Mouse (Mus musculus): ENCODE results near the gene Colca2.
A peak's percentile ranks its signal among the peaks of the same experiment; 100 is the strongest.

Colca2 gene

GRCm38 (mm10) chr9:51278500-51279381, at the start of gene Colca2:
Colca2 (minus strand) TSS chr9:51278569.
- DNase-seq (ENCODE audit: low read depth), result peak; percentile 45

DNA sequence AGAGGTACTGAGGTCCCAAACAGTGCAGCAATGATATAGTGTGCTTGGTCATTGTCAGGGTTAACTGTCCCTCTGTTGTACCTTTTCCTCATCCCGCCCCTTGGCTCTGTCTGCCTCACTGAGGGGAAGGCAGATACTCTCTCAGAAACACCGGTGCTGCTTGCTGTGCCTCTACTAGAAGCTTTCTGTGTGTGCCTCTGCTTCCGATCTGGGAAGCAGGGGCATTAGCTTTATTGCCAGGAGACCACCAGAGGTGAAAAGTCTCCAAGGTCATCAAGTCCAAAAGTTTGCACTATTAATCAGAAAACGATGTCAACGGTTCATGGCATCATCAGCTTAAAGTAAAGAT, 49.2 kb upstream of the Colca2 start:
- no peak for DNase-seq (ENCODE audit: low read depth)

GRCm38 (mm10) chr9:51326619-51327554, 48.5 kb upstream of the Colca2 start:
- no peak for DNase-seq (ENCODE audit: low read depth)

- DNase-seq (ENCODE audit: low read depth), result no peak
Measured at GRCm38 (mm10) chr9:51324406-51325065, 46.2 kb upstream of the Colca2 start.

DNA sequence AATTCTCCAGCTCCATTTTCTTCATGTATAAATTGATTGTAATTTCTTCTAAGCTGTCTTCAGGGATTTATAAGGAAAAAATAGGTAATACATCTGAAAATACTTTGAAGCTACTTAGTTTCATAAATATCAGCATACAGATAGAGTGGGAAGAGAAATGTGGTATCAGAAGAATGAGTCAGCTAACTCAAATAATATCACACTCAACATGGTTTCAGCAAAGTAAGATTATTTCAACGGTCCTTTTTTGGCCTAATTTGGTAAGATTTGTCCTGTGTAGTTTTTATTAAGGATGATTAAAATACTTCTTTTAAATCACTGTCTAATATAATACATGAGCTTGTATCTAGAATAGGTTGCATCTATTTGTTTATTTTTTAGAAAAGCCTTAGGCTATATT, 41.7 kb upstream of the Colca2 start:
- no peak for DNase-seq (ENCODE audit: low read depth)

GRCm38 (mm10) chr9:51318246-51318645, 39.9 kb upstream of the Colca2 start:
- DNase-seq (ENCODE audit: low read depth), result no peak

DNA sequence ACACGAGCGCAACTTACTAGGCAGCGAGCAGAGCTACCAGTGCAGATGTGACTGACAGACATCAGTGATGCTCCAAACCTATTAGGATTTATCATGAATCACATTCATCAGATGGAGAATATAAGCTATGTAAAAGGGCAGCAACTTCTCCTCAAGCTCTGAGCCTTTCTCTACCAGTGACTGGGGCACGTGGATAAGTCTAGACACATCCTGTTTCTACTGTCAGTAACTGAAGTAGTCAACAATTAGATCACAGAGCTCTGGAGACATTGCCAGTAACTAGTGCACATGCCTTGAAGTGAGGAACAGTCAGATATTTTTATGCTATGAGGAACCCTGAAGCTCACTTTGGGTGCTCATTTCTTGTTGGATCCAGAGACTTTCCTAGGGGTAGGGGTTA, 39.0 kb upstream of the Colca2 start:
- no peak for DNase-seq (ENCODE audit: low read depth)

- DNase-seq (ENCODE audit: low read depth), result no peak
Measured at GRCm38 (mm10) chr9:51315402-51316063, 37.2 kb upstream of the Colca2 start.

- DNase-seq (ENCODE audit: low read depth), result no peak
Measured at GRCm38 (mm10) chr9:51312554-51313317, 34.4 kb upstream of the Colca2 start.

- DNase-seq (ENCODE audit: low read depth), result no peak
Measured at GRCm38 (mm10) chr9:51310515-51310914, 32.1 kb upstream of the Colca2 start.

GRCm38 (mm10) chr9:51306351-51306750, 28.0 kb upstream of the Colca2 start:
- no peak for DNase-seq (ENCODE audit: low read depth)

- DNase-seq (ENCODE audit: low read depth), result no peak
Measured at GRCm38 (mm10) chr9:51305146-51305545, 26.8 kb upstream of the Colca2 start.

- no peak for DNase-seq (ENCODE audit: low read depth)
Measured at GRCm38 (mm10) chr9:51303980-51304379, 25.6 kb upstream of the Colca2 start.

DNA sequence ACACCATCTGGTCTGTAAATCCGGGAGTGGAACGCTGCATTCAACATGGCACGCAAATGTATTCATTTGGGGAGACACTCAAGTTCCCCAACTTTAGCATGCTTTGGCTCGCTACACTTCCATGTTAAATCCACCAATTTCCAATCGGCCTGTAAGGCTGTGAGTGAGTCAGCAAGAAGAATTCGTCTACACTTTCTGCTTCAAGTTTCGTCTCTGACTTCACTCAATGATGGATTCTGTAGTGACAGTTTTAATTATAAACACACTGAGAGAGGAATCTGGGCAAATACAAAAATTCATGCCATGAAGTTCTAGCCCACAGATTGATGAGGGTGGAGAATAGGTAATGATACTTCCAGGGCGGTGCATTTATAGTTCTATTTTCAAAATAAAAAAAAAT, 15.2 kb upstream of the Colca2 start:
- DNase-seq (ENCODE audit: low read depth), result no peak

DNA sequence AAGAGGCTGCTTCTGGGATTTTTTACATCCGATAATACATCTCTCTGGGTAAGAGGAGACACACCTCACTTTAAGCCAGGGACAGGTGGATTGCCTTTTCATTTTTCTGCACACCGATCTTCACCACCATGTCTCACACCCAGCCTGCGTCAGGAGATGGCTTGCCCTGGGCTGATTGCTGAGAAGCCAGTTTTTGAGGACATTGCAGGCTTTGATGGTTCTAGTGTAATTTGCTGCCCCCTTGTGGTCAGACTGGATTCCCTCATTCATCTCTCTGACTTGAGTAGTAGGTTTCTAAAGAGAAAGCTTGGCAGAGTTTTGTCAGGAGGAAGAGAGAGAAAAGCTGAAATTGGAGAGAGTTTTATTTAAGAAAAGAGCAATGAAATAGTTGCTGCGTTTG, 14.3 kb upstream of the Colca2 start:
- DNase-seq (ENCODE audit: low read depth), result peak; percentile 91

DNA sequence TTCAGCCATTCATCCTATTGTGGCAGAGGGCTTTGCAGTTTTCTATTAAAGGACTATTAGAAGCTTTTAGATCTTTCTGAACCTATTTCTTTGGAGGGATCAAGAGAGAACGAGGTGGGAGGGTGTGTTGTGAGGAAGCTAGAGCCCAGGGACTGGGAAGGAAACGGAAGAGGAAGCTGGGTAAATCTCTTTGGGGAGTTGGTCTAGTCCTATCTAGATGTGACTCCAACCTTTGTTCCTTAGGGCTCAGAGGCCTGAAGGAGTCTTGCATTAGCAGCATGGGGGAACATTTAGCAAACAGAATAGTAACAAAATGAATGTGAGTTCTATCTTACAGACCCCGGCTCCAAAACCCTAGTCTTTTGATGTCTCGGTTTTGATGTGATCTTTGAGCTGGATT, 12.6 kb upstream of the Colca2 start:
- no peak for DNase-seq (ENCODE audit: low read depth)

- DNase-seq (ENCODE audit: low read depth), result no peak
Measured at GRCm38 (mm10) chr9:51286079-51286478, 7.7 kb upstream of the Colca2 start.

- DNase-seq (ENCODE audit: low read depth), result no peak
Measured at GRCm38 (mm10) chr9:51277834-51278498, 403 bp downstream of the Colca2 start.

GRCm38 (mm10) chr9:51274678-51275077, 3.7 kb downstream of the Colca2 start:
- no peak for DNase-seq (ENCODE audit: low read depth)

GRCm38 (mm10) chr9:51273581-51274154, 4.7 kb downstream of the Colca2 start:
- DNase-seq (ENCODE audit: low read depth), result no peak
